Mouse (Mus musculus) forebrain, embryonic 11.5 days (tissue): Measurements from ENCODE around the gene Ipo5. TPM values are rescaled to one million over a fixed set of nuclear protein-coding genes. Genes with fewer than 3 reads are reported as not detected.

Experiments used
- ATAC-seq: fragments of 200-750 bp; cut with Nextera tagmentation; replicated peaks from 2 replicates; pipeline ENCODE4 v1.8.0; 2017; ENCODE audit warnings: moderate TSS enrichment; ENCODE audit not compliant: low FRiP score
- DNase-seq: peaks from one replicate; pipeline ENCODE4 v3.0.0-alpha.2; 2017; ENCODE audit warnings: low spot score
- H3K27ac ChIP-seq: fragments of 300-500 bp; sonication (generic); 2 replicates; pipeline ENCODE4 v1.5.1; 2014; ENCODE audit warnings: low read depth, low read length
- H3K27me3 ChIP-seq: fragments of 300-500 bp; sonication (generic); 2 replicates; pipeline ENCODE4 v1.6.1; 2014; ENCODE audit warnings: mild to moderate bottlenecking, low read length, mixed read lengths; ENCODE audit not compliant: control insufficient read depth, insufficient read depth
- H3K36me3 ChIP-seq: fragments of 300-500 bp; sonication (generic); 2 replicates; pipeline ENCODE4 v1.6.1; 2014; ENCODE audit warnings: mild to moderate bottlenecking, low read length, moderate library complexity, mixed read lengths; ENCODE audit not compliant: control insufficient read depth, insufficient read depth
- H3K4me1 ChIP-seq: fragments of 300-500 bp; sonication (generic); replicated peaks from 2 replicates; pipeline ENCODE4 v1.6.1; 2014; ENCODE audit warnings: low read length, mixed read lengths; ENCODE audit not compliant: control insufficient read depth, insufficient read depth
- H3K4me2 ChIP-seq: fragments of 300-500 bp; sonication (generic); 2 replicates; pipeline ENCODE4 v1.6.1; 2014; ENCODE audit warnings: low read depth, mild to moderate bottlenecking, low read length, moderate library complexity, mixed read lengths; ENCODE audit not compliant: severe bottlenecking
- H3K4me3 ChIP-seq: fragments of 300-500 bp; sonication (generic); 2 replicates; pipeline ENCODE4 v1.5.1; 2014; ENCODE audit warnings: low read depth, low read length
- H3K9ac ChIP-seq: fragments of 300-500 bp; sonication (generic); 2 replicates; pipeline ENCODE4 v1.6.1; 2014; ENCODE audit warnings: low read length
- H3K9me3 ChIP-seq: fragments of 300-500 bp; sonication (generic); 2 replicates; pipeline ENCODE4 v1.6.1; 2016; ENCODE audit warnings: low read length, mixed read lengths; ENCODE audit not compliant: control insufficient read depth
- WGBS: fragments of 180-500 bp; shearing (Covaris S2); extraction: QIAGEN DNeasy Blood & Tissue Kit; methylation state at CpG from one replicate; pipeline ENCODE4 v1.1.7; 2014; 5-methylcytosine and 5-hydroxymethylcytosine counted together
- polyA plus RNA-seq: library from polyadenylated mRNA; unstranded; fragments of >200 nt; fragmentation: Nextera tagmentation; extraction: Ambion mirVana; gene quantifications from 2 replicates; pipeline ENCODE4 v1.2.1, GENCODE M21; 2014

The Ipo5 gene
- polyA plus RNA-seq, 1 experiment from 2014 or later: 181 TPM

GRCm38 (mm10) chr14:120931236-120931635 lies 20.2 kb downstream of the Ipo5 start:
- Histone ChIP-seq H3K27ac (no peak overlapping the region), H3K9me3 (no peaks in the 10 kb centered on the region), H3K4me1 (no peaks in the 10 kb centered on the region), H3K9ac (no peak overlapping the region), H3K4me2 (no peak overlapping the region), H3K27me3 (no peaks in the 10 kb centered on the region), H3K36me3 (peaks cover 21% of the 10 kb centered on the region; the same call in 1 of the 2 replicates), H3K4me3 (no peak overlapping the region)
- 96% methylated on average over 4 of the region's 4 CpGs for WGBS
- ATAC-seq: no peak
- no peak for DNase-seq

GRCm38 (mm10) chr14:120933624-120934023 lies 22.6 kb downstream of the Ipo5 start:
- 97% methylated on average over 8 of the region's 8 CpGs for WGBS
- peaks cover 15% of the 10 kb centered on the region; the same call in 1 of the 2 replicates for H3K36me3 ChIP-seq
- H3K4me2 ChIP-seq: no peak overlapping the region
- H3K27ac ChIP-seq: no peak overlapping the region
- H3K4me3 ChIP-seq: no peak overlapping the region
- no peak overlapping the region for H3K9ac ChIP-seq
- DNase-seq: no peak
- H3K4me1 ChIP-seq: no peaks in the 10 kb centered on the region
- no peak for ATAC-seq
- H3K9me3 ChIP-seq: no peaks in the 10 kb centered on the region
- H3K27me3 ChIP-seq: no peaks in the 10 kb centered on the region

GRCm38 (mm10) chr14:120937102-120937501 lies 26.1 kb downstream of the Ipo5 start:
- Histone ChIP-seq H3K27me3 (no peaks in the 10 kb centered on the region), H3K36me3 (peaks cover 16% of the 10 kb centered on the region), H3K27ac (no peak overlapping the region), H3K4me3 (no peak overlapping the region), H3K9me3 (no peaks in the 10 kb centered on the region), H3K4me2 (no peak overlapping the region), H3K9ac (no peak overlapping the region), H3K4me1 (no peaks in the 10 kb centered on the region)
- DNase-seq: no peak
- 80% methylated on average over 1 of the region's 1 CpGs for WGBS
- no peak for ATAC-seq

GRCm38 (mm10) chr14:120942803-120943202 lies 31.8 kb downstream of the Ipo5 start:
- peaks cover 24% of the 10 kb centered on the region for H3K36me3 ChIP-seq
- H3K4me2 ChIP-seq: no peak overlapping the region
- H3K9me3 ChIP-seq: no peaks in the 10 kb centered on the region
- H3K4me1 ChIP-seq: no peaks in the 10 kb centered on the region
- no peak overlapping the region for H3K9ac ChIP-seq
- H3K4me3 ChIP-seq: no peak overlapping the region
- DNase-seq: no peak
- no peaks in the 10 kb centered on the region for H3K27me3 ChIP-seq
- WGBS: 93% methylated on average over 9 of the region's 9 CpGs
- ATAC-seq: no peak
- no peak overlapping the region for H3K27ac ChIP-seq

GRCm38 (mm10) chr14:120945146-120945545 lies 34.1 kb downstream of the Ipo5 start:
- ATAC-seq (no peak), DNase-seq (no peak)
- Histone ChIP-seq H3K4me1 (no peaks in the 10 kb centered on the region), H3K27me3 (no peaks in the 10 kb centered on the region), H3K27ac (no peak overlapping the region), H3K36me3 (peaks cover 39% of the 10 kb centered on the region), H3K9ac (no peak overlapping the region), H3K4me2 (no peak overlapping the region), H3K9me3 (no peaks in the 10 kb centered on the region; the same call in 1 of the 2 replicates), H3K4me3 (no peak overlapping the region)
- WGBS: 91% methylated on average over 7 of the region's 7 CpGs

GRCm38 (mm10) chr14:120947104-120947503 lies 36.1 kb downstream of the Ipo5 start:
- H3K9me3 ChIP-seq: no peaks in the 10 kb centered on the region; the same call in 1 of the 2 replicates
- WGBS: 81% methylated on average over 8 of the region's 8 CpGs
- no peak overlapping the region for H3K4me3 ChIP-seq
- H3K4me2 ChIP-seq: no peak overlapping the region
- H3K9ac ChIP-seq: no peak overlapping the region
- peaks cover 34% of the 10 kb centered on the region for H3K36me3 ChIP-seq
- no peaks in the 10 kb centered on the region for H3K27me3 ChIP-seq
- H3K27ac ChIP-seq: no peak overlapping the region
- no peaks in the 10 kb centered on the region for H3K4me1 ChIP-seq
- ATAC-seq: no peak
- no peak for DNase-seq

- Histone ChIP-seq H3K4me2 (no peak overlapping the region), H3K27me3 (no peaks in the 10 kb centered on the region), H3K4me3 (no peak overlapping the region), H3K4me1 (no peaks in the 10 kb centered on the region), H3K36me3 (peaks cover 29% of the 10 kb centered on the region), H3K9me3 (no peaks in the 10 kb centered on the region; the same call in 1 of the 2 replicates), H3K9ac (no peak overlapping the region), H3K27ac (no peak overlapping the region)
- WGBS: 90% methylated on average over 5 of the region's 5 CpGs
- ATAC-seq (no peak), DNase-seq (no peak)
These were observed 38.0 kb downstream of the Ipo5 start for GRCm38 (mm10) chr14:120949002-120949401.

- H3K9ac ChIP-seq: no peak overlapping the region
- H3K4me1 ChIP-seq: no peaks in the 10 kb centered on the region
- WGBS: 85% methylated on average over 2 of the region's 2 CpGs
- no peaks in the 10 kb centered on the region; the same call in 1 of the 2 replicates for H3K9me3 ChIP-seq
- H3K27ac ChIP-seq: no peak overlapping the region
- H3K36me3 ChIP-seq: peaks cover 24% of the 10 kb centered on the region
- no peak for DNase-seq
- no peak overlapping the region for H3K4me3 ChIP-seq
- ATAC-seq: no peak
- H3K27me3 ChIP-seq: no peaks in the 10 kb centered on the region
- H3K4me2 ChIP-seq: no peak overlapping the region
These were observed 39.0 kb downstream of the Ipo5 start for GRCm38 (mm10) chr14:120950068-120950467.

GRCm38 (mm10) chr14:120952434-120952833 lies 41.4 kb downstream of the Ipo5 start:
- no peaks in the 10 kb centered on the region; the same call in 1 of the 2 replicates for H3K9me3 ChIP-seq
- no peak overlapping the region for H3K9ac ChIP-seq
- no peaks in the 10 kb centered on the region for H3K4me1 ChIP-seq
- no peak overlapping the region for H3K27ac ChIP-seq
- no peaks in the 10 kb centered on the region for H3K27me3 ChIP-seq
- no peak overlapping the region for H3K4me3 ChIP-seq
- no peak overlapping the region for H3K4me2 ChIP-seq
- 50% methylated on average over 2 of the region's 2 CpGs for WGBS
- peaks cover 15% of the 10 kb centered on the region for H3K36me3 ChIP-seq
- no peak for DNase-seq
- ATAC-seq: no peak
